Comparison of ENCODE assay signal across 17 mouse cellular contexts in genomic region chr14:72777927-72778560, GRCm38 (mm10).
DNase-seq lines count a peak whose midpoint lies in the region; ATAC-seq and TF ChIP-seq lines count a peak whose summit lies in the region.
"Had no signal": no experiment of that assay in that cellular context is flagged by ENCODE, and none has a peak within 500 bp of the region (broad histone marks: within the 10 kb centered on the region; RNA-seq: fewer than 3 reads in every experiment).

No protein-coding gene starts in this region.

- no peaks in the 10 kb centered on the region for H3K4me1 ChIP-seq in intestine, postnatal 0 days (replicated peaks; ENCODE audit: control insufficient read depth, insufficient read depth, low read length)
- no peaks in the 10 kb centered on the region; the same call in 1 of the 2 replicates for H3K4me1 ChIP-seq in intestine, embryonic 16.5 days (ENCODE audit: control insufficient read depth, insufficient read depth, low read length)
- no peaks in the 10 kb centered on the region for H3K4me1 ChIP-seq in hindbrain, embryonic 12.5 days
- H3K4me1 ChIP-seq in midbrain, embryonic 13.5 days (replicated peaks): no peaks in the 10 kb centered on the region
- H3K4me1 ChIP-seq in stomach, postnatal 0 days (replicated peaks; ENCODE audit: control insufficient read depth, insufficient read depth): no peaks in the 10 kb centered on the region
- H3K4me1 ChIP-seq: hindbrain, embryonic 13.5 days; liver, embryonic 15.5 days had no signal

- no peak overlapping the region for H3K9ac ChIP-seq in intestine, postnatal 0 days (ENCODE audit: low read depth, low read length)
- H3K9ac ChIP-seq in intestine, embryonic 16.5 days (ENCODE audit: low read depth, low read length): no peak overlapping the region
- H3K9ac ChIP-seq in hindbrain, embryonic 12.5 days: no peak overlapping the region
- no peak overlapping the region for H3K9ac ChIP-seq in midbrain, embryonic 13.5 days (replicated peaks)
- no peak overlapping the region for H3K9ac ChIP-seq in stomach, postnatal 0 days (ENCODE audit: low read length)
- H3K9ac ChIP-seq: hindbrain, embryonic 13.5 days; limb, embryonic 13.5 days; liver, embryonic 15.5 days had no signal

- peak; percentile 38; the same call in 1 of the 2 replicates for ATAC-seq in intestine, postnatal 0 days
- ATAC-seq in intestine, embryonic 16.5 days: no peak
- peak; percentile 94 for ATAC-seq in megakaryocyte, adult 5-6 weeks (ENCODE audit: poor library complexity, severe bottlenecking)
- no peak for ATAC-seq in hindbrain, embryonic 12.5 days (ENCODE audit: low FRiP score)
- no peak for ATAC-seq in midbrain, embryonic 13.5 days
- no peak for ATAC-seq in stomach, postnatal 0 days (ENCODE audit: low FRiP score, low TSS enrichment)
- ATAC-seq: forebrain, embryonic 16.5 days had no signal

- no peak for TF ChIP-seq CTCF in intestine, postnatal 0 days (IDR thresholded peaks at IDR 0.05; ENCODE audit: low read depth)
- no peak for TF ChIP-seq CTCF in stomach, postnatal 0 days (IDR thresholded peaks at IDR 0.05; ENCODE audit: low read depth)

- no peak for TF ChIP-seq EP300 in stomach, postnatal 0 days (optimal IDR thresholded peaks at IDR 0.05)

- H3K27ac ChIP-seq in intestine, postnatal 0 days (ENCODE audit: low read depth, low read length): no peak overlapping the region
- no peak overlapping the region for H3K27ac ChIP-seq in intestine, embryonic 16.5 days (ENCODE audit: low read length)
- no peak overlapping the region for H3K27ac ChIP-seq in hindbrain, embryonic 12.5 days
- no peak overlapping the region for H3K27ac ChIP-seq in midbrain, embryonic 13.5 days
- H3K27ac ChIP-seq in stomach, postnatal 0 days (replicated peaks): no peak overlapping the region
- H3K27ac ChIP-seq: hindbrain, embryonic 13.5 days; limb, embryonic 13.5 days; liver, embryonic 15.5 days had no signal

- H3K9me3 ChIP-seq in intestine, postnatal 0 days (ENCODE audit: control insufficient read depth): no peaks in the 10 kb centered on the region
- H3K9me3 ChIP-seq in intestine, embryonic 16.5 days (ENCODE audit: control insufficient read depth, low read length): no peaks in the 10 kb centered on the region
- H3K9me3 ChIP-seq in hindbrain, embryonic 12.5 days (replicated peaks): no peaks in the 10 kb centered on the region
- no peaks in the 10 kb centered on the region for H3K9me3 ChIP-seq in midbrain, embryonic 13.5 days
- no peaks in the 10 kb centered on the region for H3K9me3 ChIP-seq in stomach, postnatal 0 days (ENCODE audit: control insufficient read depth, low read length)
- H3K9me3 ChIP-seq: hindbrain, embryonic 13.5 days; limb, embryonic 13.5 days; liver, embryonic 15.5 days had no signal

- H3K36me3 ChIP-seq in intestine, postnatal 0 days (ENCODE audit: control insufficient read depth, insufficient read depth): no peaks in the 10 kb centered on the region
- H3K36me3 ChIP-seq in intestine, embryonic 16.5 days (ENCODE audit: control insufficient read depth, insufficient read depth, low read length): no peaks in the 10 kb centered on the region
- H3K36me3 ChIP-seq in hindbrain, embryonic 12.5 days: no peaks in the 10 kb centered on the region
- H3K36me3 ChIP-seq in midbrain, embryonic 13.5 days: no peaks in the 10 kb centered on the region
- no peaks in the 10 kb centered on the region for H3K36me3 ChIP-seq in stomach, postnatal 0 days (ENCODE audit: control insufficient read depth, insufficient read depth, low read length)
- H3K36me3 ChIP-seq: hindbrain, embryonic 13.5 days; limb, embryonic 13.5 days; liver, embryonic 15.5 days had no signal

- H3K4me2 ChIP-seq in intestine, postnatal 0 days (replicated peaks; ENCODE audit: low read depth): no peak overlapping the region
- H3K4me2 ChIP-seq in intestine, embryonic 16.5 days (ENCODE audit: low read depth, low read length): no peak overlapping the region
- no peak overlapping the region for H3K4me2 ChIP-seq in hindbrain, embryonic 12.5 days (replicated peaks)
- H3K4me2 ChIP-seq in midbrain, embryonic 13.5 days (replicated peaks): no peak overlapping the region
- no peak overlapping the region for H3K4me2 ChIP-seq in stomach, postnatal 0 days (replicated peaks; ENCODE audit: low read depth)
- H3K4me2 ChIP-seq: hindbrain, embryonic 13.5 days; limb, embryonic 13.5 days; liver, embryonic 15.5 days had no signal

- DNase-seq in 3134 (ENCODE audit: extremely low read depth, insufficient read length, low spot score): peak; percentile 21
- DNase-seq in c-Kit-positive CD71-negative TER-119-negative erythroid progenitor cells, embryonic 14.5 days (ENCODE audit: low read depth): peak; percentile 33
- no peak for DNase-seq in stomach, postnatal 0 days (ENCODE audit: low spot score)
- DNase-seq: adrenal gland, postnatal 36 days; cerebellum, postnatal 10 days; heart, adult 18-20 months; retina, postnatal 1 day; thymus, postnatal 14 days had no signal

- no peaks in the 10 kb centered on the region for H3K27me3 ChIP-seq in intestine, postnatal 0 days (replicated peaks; ENCODE audit: control insufficient read depth, insufficient read depth, low read length)
- no peaks in the 10 kb centered on the region for H3K27me3 ChIP-seq in intestine, embryonic 16.5 days (replicated peaks; ENCODE audit: control insufficient read depth, insufficient read depth, low read length)
- H3K27me3 ChIP-seq in hindbrain, embryonic 12.5 days: no peaks in the 10 kb centered on the region
- no peaks in the 10 kb centered on the region for H3K27me3 ChIP-seq in midbrain, embryonic 13.5 days
- no peaks in the 10 kb centered on the region for H3K27me3 ChIP-seq in stomach, postnatal 0 days (ENCODE audit: control insufficient read depth, insufficient read depth, low read length)
- H3K27me3 ChIP-seq: hindbrain, embryonic 13.5 days; limb, embryonic 13.5 days; liver, embryonic 15.5 days had no signal

- 64% methylated on average over 6 of the region's 6 CpGs for WGBS in intestine, postnatal 0 days
- WGBS in intestine, embryonic 16.5 days: 76% methylated on average over 6 of the region's 6 CpGs
- 84% methylated on average over 6 of the region's 6 CpGs for WGBS in hindbrain, embryonic 12.5 days
- WGBS in midbrain, embryonic 13.5 days: 85% methylated on average over 6 of the region's 6 CpGs
- WGBS in stomach, postnatal 0 days: 62% methylated on average over 6 of the region's 6 CpGs

- H3K4me3 ChIP-seq in intestine, postnatal 0 days (ENCODE audit: low read depth, low read length): no peak overlapping the region
- H3K4me3 ChIP-seq in intestine, embryonic 16.5 days (ENCODE audit: low read length): no peak overlapping the region
- H3K4me3 ChIP-seq in hindbrain, embryonic 12.5 days: no peak overlapping the region
- no peak overlapping the region for H3K4me3 ChIP-seq in midbrain, embryonic 13.5 days (replicated peaks)
- H3K4me3 ChIP-seq in stomach, postnatal 0 days (ENCODE audit: low read depth, low read length): no peak overlapping the region
- H3K4me3 ChIP-seq: hindbrain, embryonic 13.5 days; limb, embryonic 13.5 days; liver, embryonic 15.5 days had no signal

Comparison
In these comparisons a context has a peak if more than half of its experiments do, and no peak if none do; other contexts are left out.
1. ATAC-seq: peak in intestine, postnatal 0 days (single experiment) and megakaryocyte, adult 5-6 weeks (single experiment); none in intestine, embryonic 16.5 days (single experiment), hindbrain, embryonic 12.5 days (single experiment), midbrain, embryonic 13.5 days (single experiment) and stomach, postnatal 0 days (single experiment).